Mouse (Mus musculus): ENCODE measurements around the gene Baiap2l2. TPM values are rescaled to one million over a fixed set of nuclear protein-coding genes. Genes with fewer than 3 reads are reported as not detected.

The Baiap2l2 gene
- polyA plus RNA-seq, 1 experiment = not detected

- peaks cover 5% of the 10 kb centered on the region for H3K4me1 ChIP-seq (ENCODE audit: control insufficient read depth, insufficient read depth, low read length)
- no peak overlapping the region for H3K4me3 ChIP-seq (ENCODE audit: insufficient read depth, low read depth, low read length)
- TF ChIP-seq CTCF (IDR thresholded peaks at IDR 0.05; ENCODE audit: insufficient read depth, low read depth, low read length) (no peak), POLR2A (IDR thresholded peaks at IDR 0.05; ENCODE audit: insufficient read depth, low read depth, low read length) (no peak)
- no peak overlapping the region for H3K27ac ChIP-seq (ENCODE audit: insufficient read depth, low read depth, low read length)
- WGBS = 77% methylated on average over 23 of the region's 23 CpGs
These were observed 20.8 kb upstream of the Baiap2l2 start for GRCm38 (mm10) chr15:79306043-79306637.

GRCm38 (mm10) chr15:79304832-79305231, 19.5 kb upstream of the Baiap2l2 start:
- H3K4me3 ChIP-seq (ENCODE audit: insufficient read depth, low read depth, low read length) = no peak overlapping the region
- H3K27ac ChIP-seq (ENCODE audit: insufficient read depth, low read depth, low read length) = no peak overlapping the region
- H3K4me1 ChIP-seq (ENCODE audit: control insufficient read depth, insufficient read depth, low read length) = peaks cover 5% of the 10 kb centered on the region
- WGBS = 80% methylated on average over 4 of the region's 5 CpGs
- TF ChIP-seq CTCF (IDR thresholded peaks at IDR 0.05; ENCODE audit: insufficient read depth, low read depth, low read length) (no peak), POLR2A (IDR thresholded peaks at IDR 0.05; ENCODE audit: insufficient read depth, low read depth, low read length) (no peak)

- H3K4me1 ChIP-seq (ENCODE audit: control insufficient read depth, insufficient read depth, low read length) = peaks cover 5% of the 10 kb centered on the region
- no peak overlapping the region for H3K27ac ChIP-seq (ENCODE audit: insufficient read depth, low read depth, low read length)
- 93% methylated on average over 8 of the region's 8 CpGs for WGBS
- TF ChIP-seq POLR2A (IDR thresholded peaks at IDR 0.05; ENCODE audit: insufficient read depth, low read depth, low read length) (no peak), CTCF (IDR thresholded peaks at IDR 0.05; ENCODE audit: insufficient read depth, low read depth, low read length) (no peak)
- no peak overlapping the region for H3K4me3 ChIP-seq (ENCODE audit: insufficient read depth, low read depth, low read length)
These were observed 18.4 kb upstream of the Baiap2l2 start for GRCm38 (mm10) chr15:79303725-79304124.

- Histone ChIP-seq H3K4me1 (ENCODE audit: control insufficient read depth, insufficient read depth, low read length) (no peaks in the 10 kb centered on the region), H3K27ac (ENCODE audit: insufficient read depth, low read depth, low read length) (no peak overlapping the region), H3K4me3 (ENCODE audit: insufficient read depth, low read depth, low read length) (no peak overlapping the region)
- WGBS = 90% methylated on average over 2 of the region's 2 CpGs
- TF ChIP-seq CTCF (IDR thresholded peaks at IDR 0.05; ENCODE audit: insufficient read depth, low read depth, low read length) (no peak), POLR2A (IDR thresholded peaks at IDR 0.05; ENCODE audit: insufficient read depth, low read depth, low read length) (no peak)
These were observed 14.3 kb upstream of the Baiap2l2 start for GRCm38 (mm10) chr15:79299563-79300155.

- Histone ChIP-seq H3K27ac (ENCODE audit: insufficient read depth, low read depth, low read length) (no peak overlapping the region), H3K4me3 (ENCODE audit: insufficient read depth, low read depth, low read length) (no peak overlapping the region), H3K4me1 (ENCODE audit: control insufficient read depth, insufficient read depth, low read length) (no peaks in the 10 kb centered on the region)
- TF ChIP-seq CTCF (IDR thresholded peaks at IDR 0.05; ENCODE audit: insufficient read depth, low read depth, low read length) (no peak), POLR2A (IDR thresholded peaks at IDR 0.05; ENCODE audit: insufficient read depth, low read depth, low read length) (no peak)
- WGBS = 84% methylated on average over 6 of the region's 6 CpGs
These were observed 13.2 kb upstream of the Baiap2l2 start for GRCm38 (mm10) chr15:79298553-79298952.

- Histone ChIP-seq H3K27ac (ENCODE audit: insufficient read depth, low read depth, low read length) (no peak overlapping the region), H3K4me3 (ENCODE audit: insufficient read depth, low read depth, low read length) (no peak overlapping the region), H3K4me1 (ENCODE audit: control insufficient read depth, insufficient read depth, low read length) (no peaks in the 10 kb centered on the region)
- TF ChIP-seq POLR2A (IDR thresholded peaks at IDR 0.05; ENCODE audit: insufficient read depth, low read depth, low read length) = no peak
- TF ChIP-seq CTCF (IDR thresholded peaks at IDR 0.05; ENCODE audit: insufficient read depth, low read depth, low read length) = no peak
- 39% methylated on average over 9 of the region's 9 CpGs for WGBS
These were observed 7.4 kb upstream of the Baiap2l2 start for GRCm38 (mm10) chr15:79292779-79293178.

GRCm38 (mm10) chr15:79290340-79290739, 5.0 kb upstream of the Baiap2l2 start:
- 88% methylated on average over 3 of the region's 3 CpGs for WGBS
- no peaks in the 10 kb centered on the region for H3K4me1 ChIP-seq (ENCODE audit: control insufficient read depth, insufficient read depth, low read length)
- TF ChIP-seq POLR2A (IDR thresholded peaks at IDR 0.05; ENCODE audit: insufficient read depth, low read depth, low read length) = no peak
- TF ChIP-seq CTCF (IDR thresholded peaks at IDR 0.05; ENCODE audit: insufficient read depth, low read depth, low read length) = no peak

GRCm38 (mm10) chr15:79289441-79289840, 4.1 kb upstream of the Baiap2l2 start:
- TF ChIP-seq POLR2A (IDR thresholded peaks at IDR 0.05; ENCODE audit: insufficient read depth, low read depth, low read length) (no peak), CTCF (IDR thresholded peaks at IDR 0.05; ENCODE audit: insufficient read depth, low read depth, low read length) (no peak)
- WGBS = 96% methylated on average over 12 of the region's 12 CpGs
- Histone ChIP-seq H3K4me3 (ENCODE audit: insufficient read depth, low read depth, low read length) (no peak overlapping the region), H3K27ac (ENCODE audit: insufficient read depth, low read depth, low read length) (no peak overlapping the region), H3K4me1 (ENCODE audit: control insufficient read depth, insufficient read depth, low read length) (no peaks in the 10 kb centered on the region)

More at GRCm38 (mm10) chr15:79290340-79290739, 5.0 kb upstream of the Baiap2l2 start:
- no peak overlapping the region for H3K4me3 ChIP-seq (ENCODE audit: insufficient read depth, low read depth, low read length)
- H3K27ac ChIP-seq (ENCODE audit: insufficient read depth, low read depth, low read length) = no peak overlapping the region

GRCm38 (mm10) chr15:79288387-79288786, 3.0 kb upstream of the Baiap2l2 start:
- no peak overlapping the region for H3K27ac ChIP-seq (ENCODE audit: insufficient read depth, low read depth, low read length)
- no peaks in the 10 kb centered on the region for H3K4me1 ChIP-seq (ENCODE audit: control insufficient read depth, insufficient read depth, low read length)
- WGBS = 82% methylated on average over 3 of the region's 3 CpGs
- no peak overlapping the region for H3K4me3 ChIP-seq (ENCODE audit: insufficient read depth, low read depth, low read length)
- TF ChIP-seq POLR2A (IDR thresholded peaks at IDR 0.05; ENCODE audit: insufficient read depth, low read depth, low read length) (no peak), CTCF (IDR thresholded peaks at IDR 0.05; ENCODE audit: insufficient read depth, low read depth, low read length) (no peak)

Measured in olfactory bulb, adult 2 months (tissue).